Comparison of ENCODE assay signal across 17 mouse cellular contexts in genomic region chr15:63081972-63082371, GRCm38 (mm10).
DNase-seq lines count a peak whose midpoint lies in the region; ATAC-seq and TF ChIP-seq lines count a peak whose summit lies in the region.
"Had no signal": no experiment of that assay in that cellular context is flagged by ENCODE, and none has a peak within 500 bp of the region (broad histone marks: within the 10 kb centered on the region; RNA-seq: fewer than 3 reads in every experiment).

No protein-coding gene starts in this region.

- no peak overlapping the region for H3K9ac ChIP-seq in lung, postnatal 0 days (replicated peaks; ENCODE audit: low read depth)
- no peak overlapping the region for H3K9ac ChIP-seq in intestine, embryonic 15.5 days
- H3K9ac ChIP-seq: embryonic facial prominence, embryonic 15.5 days; forebrain, embryonic 12.5 days had no signal

- no peak for TF ChIP-seq CTCF in lung, postnatal 0 days (IDR thresholded peaks at IDR 0.05)

- TF ChIP-seq EP300 in lung, postnatal 0 days (IDR thresholded peaks at IDR 0.05), result no peak

- H3K9me3 ChIP-seq in lung, postnatal 0 days (ENCODE audit: low read length), result no peaks in the 10 kb centered on the region
- no peaks in the 10 kb centered on the region for H3K9me3 ChIP-seq in intestine, embryonic 15.5 days
- H3K9me3 ChIP-seq: embryonic facial prominence, embryonic 15.5 days; forebrain, embryonic 12.5 days; hindbrain, embryonic 10.5 days had no signal

- no peaks in the 10 kb centered on the region for H3K27me3 ChIP-seq in lung, postnatal 0 days (replicated peaks; ENCODE audit: insufficient read depth, low read length)
- no peaks in the 10 kb centered on the region for H3K27me3 ChIP-seq in intestine, embryonic 15.5 days (replicated peaks)
- H3K27me3 ChIP-seq: embryonic facial prominence, embryonic 15.5 days; forebrain, embryonic 12.5 days had no signal

- DNase-seq in cerebellum, postnatal 14 days, result peak; percentile 12 to 18
- DNase-seq in cerebellum, adult 9-11 months, result no peak
- DNase-seq in lung, postnatal 10 days, result peak; percentile 2
- no peak for DNase-seq in lung, postnatal 0 days (ENCODE audit: low spot score)
- DNase-seq in layer of hippocampus, adult 9-11 months, result peak; percentile 72
- peak; percentile 14 for DNase-seq in right cerebral cortex, postnatal 36 days (ENCODE audit: low spot score in 2 of 2)
- DNase-seq in retina, postnatal 1 day, result no peak
- DNase-seq: cerebellum, adult 11-12 months; gastrocnemius, postnatal 14 days; kidney, adult 9 months; midbrain, embryonic 14.5 days; spleen, adult 18-20 months; thymus, postnatal 36 days had no signal

- no peaks in the 10 kb centered on the region for H3K4me1 ChIP-seq in lung, postnatal 0 days (ENCODE audit: insufficient read depth, low read depth, low read length)
- no peaks in the 10 kb centered on the region for H3K4me1 ChIP-seq in intestine, embryonic 15.5 days (replicated peaks)
- H3K4me1 ChIP-seq: embryonic facial prominence, embryonic 15.5 days; forebrain, embryonic 12.5 days; hindbrain, embryonic 10.5 days had no signal

- no peak overlapping the region for H3K4me3 ChIP-seq in lung, postnatal 0 days (ENCODE audit: low read depth, low read length)
- H3K4me3 ChIP-seq in intestine, embryonic 15.5 days (replicated peaks), result no peak overlapping the region
- H3K4me3 ChIP-seq: embryonic facial prominence, embryonic 15.5 days; forebrain, embryonic 12.5 days; hindbrain, embryonic 10.5 days had no signal

- no peaks in the 10 kb centered on the region for H3K36me3 ChIP-seq in lung, postnatal 0 days (ENCODE audit: insufficient read depth, low read length)
- no peaks in the 10 kb centered on the region for H3K36me3 ChIP-seq in intestine, embryonic 15.5 days
- H3K36me3 ChIP-seq: embryonic facial prominence, embryonic 15.5 days; forebrain, embryonic 12.5 days; hindbrain, embryonic 10.5 days had no signal

- H3K4me2 ChIP-seq in lung, postnatal 0 days (replicated peaks; ENCODE audit: low read depth, low read length), result no peak overlapping the region
- H3K4me2 ChIP-seq in intestine, embryonic 15.5 days (replicated peaks), result no peak overlapping the region
- H3K4me2 ChIP-seq: embryonic facial prominence, embryonic 15.5 days; forebrain, embryonic 12.5 days had no signal

- no peak overlapping the region for H3K27ac ChIP-seq in lung, postnatal 0 days (ENCODE audit: low read length)
- no peak overlapping the region for H3K27ac ChIP-seq in intestine, embryonic 15.5 days
- H3K27ac ChIP-seq: embryonic facial prominence, embryonic 15.5 days; forebrain, embryonic 12.5 days; hindbrain, embryonic 10.5 days had no signal

- ATAC-seq in lung, postnatal 0 days, result no peak
- ATAC-seq in intestine, embryonic 15.5 days, result no peak

Comparison
In these comparisons a context has a peak if more than half of its experiments do, and no peak if none do; other contexts are left out.
1. DNase-seq: peak in cerebellum, postnatal 14 days (2 of 2), lung, postnatal 10 days (single experiment), layer of hippocampus, adult 9-11 months (single experiment) and right cerebral cortex, postnatal 36 days (2 of 2); none in cerebellum, adult 9-11 months (single experiment), lung, postnatal 0 days (single experiment) and retina, postnatal 1 day (single experiment).